Mouse (Mus musculus): Measurements from ENCODE around the gene Atrnl1. TPM values are rescaled to one million over a fixed set of nuclear protein-coding genes. Genes with fewer than 3 reads are reported as not detected.

The Atrnl1 gene
- polyA plus RNA-seq, 1 experiment from 2014 or later = 4.5 TPM

DNA sequence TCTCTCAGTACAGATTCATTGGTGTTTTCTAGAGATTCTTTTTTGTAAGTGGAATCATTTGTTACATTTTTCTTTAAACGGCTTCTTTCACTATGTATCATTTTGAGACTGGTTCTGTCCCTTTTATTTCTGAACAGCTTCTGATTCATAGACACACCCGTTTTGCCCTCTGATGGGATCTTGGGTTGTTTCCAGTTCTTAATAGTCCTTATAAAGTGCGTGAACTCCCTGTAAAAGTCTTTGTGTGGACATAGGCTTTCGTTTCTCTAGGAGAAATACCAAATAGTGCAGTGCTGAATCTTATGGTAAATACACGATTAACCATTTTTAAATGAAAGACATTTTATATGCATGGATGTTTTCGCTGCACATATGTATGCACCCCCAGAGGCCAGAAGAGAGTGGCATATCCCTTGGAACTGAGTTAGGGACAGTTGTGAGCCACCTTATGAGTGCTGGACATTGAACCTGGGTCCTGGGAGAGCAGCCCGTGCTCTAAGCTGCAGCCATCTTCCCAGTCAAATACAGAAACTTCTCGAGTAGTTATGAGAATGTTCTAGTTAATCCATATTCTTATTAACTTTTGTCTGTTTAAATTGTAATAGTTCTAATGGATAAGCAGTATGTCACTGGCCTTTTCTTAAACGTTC, 5.3 kb downstream of the Atrnl1 start:
- 48% methylated on average over 9 of the region's 9 CpGs for WGBS
- no peaks in the 10 kb centered on the region for H3K36me3 ChIP-seq (ENCODE audit: insufficient read depth, low read length)
- no peaks in the 10 kb centered on the region for H3K9me3 ChIP-seq (ENCODE audit: low read length)
- no peak overlapping the region for H3K4me2 ChIP-seq (replicated peaks; ENCODE audit: low read depth, low read length)
- H3K9ac ChIP-seq (replicated peaks; ENCODE audit: low read depth) = no peak overlapping the region
- no peak for ATAC-seq
- DNase-seq (ENCODE audit: low spot score) = peak; percentile 53
- no peak for TF ChIP-seq EP300 (IDR thresholded peaks at IDR 0.05)
- no peak for TF ChIP-seq CTCF (IDR thresholded peaks at IDR 0.05)
- H3K4me1 ChIP-seq (ENCODE audit: insufficient read depth, low read depth, low read length) = no peaks in the 10 kb centered on the region
- no peak overlapping the region for H3K27ac ChIP-seq (ENCODE audit: low read length)
- no peak overlapping the region for H3K4me3 ChIP-seq (ENCODE audit: low read depth, low read length)
- H3K27me3 ChIP-seq (replicated peaks; ENCODE audit: insufficient read depth, low read length) = no peaks in the 10 kb centered on the region

DNA sequence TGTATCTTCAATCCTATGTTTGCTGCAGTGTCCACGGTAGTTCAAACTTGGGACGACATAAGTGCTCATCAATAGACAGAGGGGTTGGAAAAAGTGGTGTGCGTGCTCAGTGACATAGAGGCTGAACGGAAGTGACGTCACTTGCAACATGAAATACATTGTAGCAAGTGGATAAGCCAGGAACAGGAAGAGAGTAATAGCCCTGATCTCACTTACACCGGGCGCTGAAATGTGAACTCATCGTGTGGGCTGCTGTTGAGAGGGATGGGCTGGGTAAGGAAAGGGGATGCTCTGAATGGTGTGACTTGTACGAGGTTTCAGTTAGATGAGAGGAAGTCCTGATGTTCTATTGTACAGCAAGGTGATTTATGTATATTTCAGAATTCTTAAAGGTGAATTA, 8.3 kb downstream of the Atrnl1 start:
- ATAC-seq (no peak), DNase-seq (ENCODE audit: low spot score) (no peak)
- no peak for TF ChIP-seq CTCF (IDR thresholded peaks at IDR 0.05)
- TF ChIP-seq EP300 (IDR thresholded peaks at IDR 0.05) = no peak
- 79% methylated on average over 9 of the region's 9 CpGs for WGBS
- no peak overlapping the region for H3K4me2 ChIP-seq (replicated peaks; ENCODE audit: low read depth, low read length)
- H3K36me3 ChIP-seq (ENCODE audit: insufficient read depth, low read length) = no peaks in the 10 kb centered on the region
- H3K4me1 ChIP-seq (ENCODE audit: insufficient read depth, low read depth, low read length) = no peaks in the 10 kb centered on the region
- H3K9ac ChIP-seq (replicated peaks; ENCODE audit: low read depth) = no peak overlapping the region
- H3K4me3 ChIP-seq (ENCODE audit: low read depth, low read length) = no peak overlapping the region
- H3K9me3 ChIP-seq (ENCODE audit: low read length) = no peaks in the 10 kb centered on the region
- no peak overlapping the region for H3K27ac ChIP-seq (ENCODE audit: low read length)
- no peaks in the 10 kb centered on the region for H3K27me3 ChIP-seq (replicated peaks; ENCODE audit: insufficient read depth, low read length)

DNA sequence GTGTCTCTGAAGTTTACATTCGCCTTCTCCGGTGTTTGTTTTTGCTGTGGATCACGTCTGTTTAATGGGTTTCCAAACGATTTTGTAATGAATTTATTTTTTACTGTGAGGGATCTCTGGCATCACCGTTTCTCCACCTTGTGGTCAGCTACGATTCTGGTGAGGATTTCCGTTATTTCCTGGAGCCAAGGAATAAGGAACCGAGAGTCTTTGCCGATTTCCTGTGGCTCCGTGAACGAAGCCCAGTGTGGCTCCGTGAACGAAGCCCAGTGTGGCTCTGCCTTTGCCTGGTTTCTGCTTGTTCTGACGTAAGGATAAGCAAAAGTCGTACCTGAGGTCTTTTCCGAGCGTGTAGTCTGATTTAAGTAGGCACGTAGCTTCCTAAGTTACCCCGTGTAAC, 11.0 kb downstream of the Atrnl1 start:
- Histone ChIP-seq H3K4me2 (replicated peaks; ENCODE audit: low read depth, low read length) (no peak overlapping the region), H3K4me3 (ENCODE audit: low read depth, low read length) (no peak overlapping the region), H3K9me3 (ENCODE audit: low read length) (no peaks in the 10 kb centered on the region), H3K9ac (replicated peaks; ENCODE audit: low read depth) (no peak overlapping the region), H3K4me1 (ENCODE audit: insufficient read depth, low read depth, low read length) (no peaks in the 10 kb centered on the region), H3K27ac (ENCODE audit: low read length) (no peak overlapping the region), H3K36me3 (ENCODE audit: insufficient read depth, low read length) (no peaks in the 10 kb centered on the region), H3K27me3 (replicated peaks; ENCODE audit: insufficient read depth, low read length) (no peaks in the 10 kb centered on the region)
- ATAC-seq (no peak), DNase-seq (ENCODE audit: low spot score) (no peak)
- TF ChIP-seq CTCF (IDR thresholded peaks at IDR 0.05) = no peak
- WGBS = 64% methylated on average over 19 of the region's 19 CpGs

DNA sequence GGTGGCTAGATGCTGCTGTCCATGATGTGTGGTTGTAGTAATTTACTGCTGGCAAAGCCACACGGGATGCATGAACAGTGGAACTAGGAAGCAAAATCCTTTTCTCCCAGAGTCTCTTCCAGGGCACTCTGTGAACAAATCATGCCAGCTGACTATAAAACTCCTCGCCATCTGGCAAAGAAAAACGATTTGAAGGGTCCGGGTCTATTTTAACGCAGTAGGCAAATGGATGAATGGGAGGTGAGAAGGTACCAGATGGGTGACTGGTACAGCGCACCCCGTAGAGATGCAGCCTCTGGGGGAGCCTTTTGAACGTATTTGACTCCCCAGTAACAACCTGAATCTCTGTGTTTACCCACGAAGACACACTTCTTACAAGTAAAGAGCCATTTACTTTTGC, 14.9 kb downstream of the Atrnl1 start:
- WGBS = 90% methylated on average over 9 of the region's 9 CpGs
- no peaks in the 10 kb centered on the region for H3K27me3 ChIP-seq (replicated peaks; ENCODE audit: insufficient read depth, low read length)
- TF ChIP-seq EP300 (IDR thresholded peaks at IDR 0.05) = no peak
- TF ChIP-seq CTCF (IDR thresholded peaks at IDR 0.05) = no peak
- H3K36me3 ChIP-seq (ENCODE audit: insufficient read depth, low read length) = no peaks in the 10 kb centered on the region
- no peak overlapping the region for H3K9ac ChIP-seq (replicated peaks; ENCODE audit: low read depth)
- no peak overlapping the region for H3K4me3 ChIP-seq (ENCODE audit: low read depth, low read length)
- H3K4me1 ChIP-seq (ENCODE audit: insufficient read depth, low read depth, low read length) = no peaks in the 10 kb centered on the region
- no peaks in the 10 kb centered on the region for H3K9me3 ChIP-seq (ENCODE audit: low read length)
- ATAC-seq = no peak
- H3K4me2 ChIP-seq (replicated peaks; ENCODE audit: low read depth, low read length) = no peak overlapping the region
- DNase-seq (ENCODE audit: low spot score) = no peak
- no peak overlapping the region for H3K27ac ChIP-seq (ENCODE audit: low read length)

DNA sequence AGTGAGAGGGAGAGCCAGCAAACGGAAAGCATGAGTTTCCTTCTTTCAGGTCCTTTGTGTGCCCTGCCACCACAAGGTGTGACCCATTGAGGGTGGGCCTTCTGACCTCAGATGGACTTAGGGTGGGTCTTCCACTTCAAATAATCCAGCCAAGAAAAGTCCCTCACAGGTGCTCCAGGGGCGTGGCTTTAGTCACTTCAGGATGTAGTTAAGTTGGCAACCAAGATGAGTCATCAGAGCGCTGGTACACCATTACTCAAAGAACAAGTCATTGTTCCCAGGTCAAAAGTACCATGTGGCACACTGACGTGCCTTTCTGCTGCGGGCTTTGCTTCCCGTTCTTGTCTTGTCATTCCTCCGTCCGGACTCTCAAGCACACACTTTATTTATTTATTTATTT, 16.4 kb downstream of the Atrnl1 start:
- DNase-seq (ENCODE audit: low spot score) = peak; percentile 46
- H3K4me2 ChIP-seq (replicated peaks; ENCODE audit: low read depth, low read length) = no peak overlapping the region
- no peaks in the 10 kb centered on the region for H3K27me3 ChIP-seq (replicated peaks; ENCODE audit: insufficient read depth, low read length)
- H3K9me3 ChIP-seq (ENCODE audit: low read length) = no peaks in the 10 kb centered on the region
- H3K27ac ChIP-seq (ENCODE audit: low read length) = no peak overlapping the region
- 71% methylated on average over 8 of the region's 8 CpGs for whole genome bisulfite sequencing
- TF ChIP-seq CTCF (IDR thresholded peaks at IDR 0.05) (no peak), EP300 (IDR thresholded peaks at IDR 0.05) (no peak)
- no peak overlapping the region for H3K4me3 ChIP-seq (ENCODE audit: low read depth, low read length)
- H3K9ac ChIP-seq (replicated peaks; ENCODE audit: low read depth) = no peak overlapping the region
- no peaks in the 10 kb centered on the region for H3K4me1 ChIP-seq (ENCODE audit: insufficient read depth, low read depth, low read length)
- H3K36me3 ChIP-seq (ENCODE audit: insufficient read depth, low read length) = no peaks in the 10 kb centered on the region
- ATAC-seq = no peak; the same call in 1 of the 2 replicates

DNA sequence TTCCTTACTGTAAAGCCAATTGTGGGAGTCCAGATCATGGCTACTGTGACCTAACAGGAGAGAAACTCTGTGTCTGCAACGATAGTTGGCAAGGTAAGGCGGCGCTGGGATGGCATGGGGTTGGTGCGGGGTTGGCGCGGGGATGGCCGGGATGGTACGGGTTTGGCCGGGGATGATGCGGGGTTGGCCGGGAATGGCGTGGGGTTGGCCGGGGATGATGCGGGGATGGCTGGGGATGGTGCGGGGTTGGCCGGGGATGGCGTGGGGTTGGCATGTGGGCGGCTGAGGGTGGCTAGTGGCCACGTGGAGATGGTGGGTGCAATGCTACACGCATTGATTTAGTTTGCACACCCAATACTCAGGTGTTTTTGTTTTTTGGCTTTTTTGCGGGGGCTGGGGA, 31.7 kb downstream of the Atrnl1 start:
- ATAC-seq (no peak), DNase-seq (ENCODE audit: low spot score) (no peak)
- no peak for TF ChIP-seq EP300 (IDR thresholded peaks at IDR 0.05)
- no peak for TF ChIP-seq CTCF (IDR thresholded peaks at IDR 0.05)
- no peak overlapping the region for H3K9ac ChIP-seq (replicated peaks; ENCODE audit: low read depth)
- no peaks in the 10 kb centered on the region for H3K27me3 ChIP-seq (replicated peaks; ENCODE audit: insufficient read depth, low read length)
- no peak overlapping the region for H3K4me3 ChIP-seq (ENCODE audit: low read depth, low read length)
- no peak overlapping the region for H3K27ac ChIP-seq (ENCODE audit: low read length)
- 95% methylated on average over 21 of the region's 21 CpGs for WGBS
- 0 out of 2 replicates have a peak, but pooled peaks cover 4% of the 10 kb centered on the region for H3K36me3 ChIP-seq (ENCODE audit: insufficient read depth, low read length)
- H3K4me2 ChIP-seq (replicated peaks; ENCODE audit: low read depth, low read length) = no peak overlapping the region
- no peaks in the 10 kb centered on the region for H3K9me3 ChIP-seq (ENCODE audit: low read length)
- H3K4me1 ChIP-seq (ENCODE audit: insufficient read depth, low read depth, low read length) = no peaks in the 10 kb centered on the region

DNA sequence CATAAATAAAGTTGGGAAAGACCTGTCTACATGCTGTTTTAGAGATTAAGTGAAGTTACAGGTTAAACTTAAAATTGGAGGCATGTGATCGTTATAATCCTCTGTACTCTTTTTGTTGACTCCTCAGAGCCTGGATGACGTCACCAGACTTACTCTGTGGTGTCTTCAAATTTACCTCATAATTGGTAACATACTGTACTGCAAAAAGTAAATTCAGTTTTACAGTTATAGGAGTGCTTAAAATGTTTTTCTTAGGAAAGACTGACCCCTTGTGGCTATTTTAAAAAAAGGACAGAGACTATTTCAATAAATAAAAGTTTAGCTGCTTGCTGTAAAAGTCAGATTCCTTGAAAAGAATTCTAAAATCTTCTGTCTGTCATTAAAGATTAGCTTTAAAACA, 32.1 kb downstream of the Atrnl1 start:
- Histone ChIP-seq H3K9ac (replicated peaks; ENCODE audit: low read depth) (no peak overlapping the region), H3K27ac (ENCODE audit: low read length) (no peak overlapping the region), H3K4me3 (ENCODE audit: low read depth, low read length) (no peak overlapping the region), H3K9me3 (ENCODE audit: low read length) (no peaks in the 10 kb centered on the region), H3K4me2 (replicated peaks; ENCODE audit: low read depth, low read length) (no peak overlapping the region), H3K36me3 (ENCODE audit: insufficient read depth, low read length) (0 out of 2 replicates have a peak, but pooled peaks cover 4% of the 10 kb centered on the region), H3K4me1 (ENCODE audit: insufficient read depth, low read depth, low read length) (no peaks in the 10 kb centered on the region), H3K27me3 (replicated peaks; ENCODE audit: insufficient read depth, low read length) (no peaks in the 10 kb centered on the region)
- WGBS = 50% methylated on average over 2 of the region's 2 CpGs
- ATAC-seq = peak; percentile 40
- DNase-seq (ENCODE audit: low spot score) = peak; percentile 75
- 0 out of 2 replicates have a peak, but pooled peaks have one; percentile 11 for TF ChIP-seq EP300 (IDR thresholded peaks at IDR 0.05)
- peak; percentile 53 for TF ChIP-seq CTCF (IDR thresholded peaks at IDR 0.05)
